Mouse (Mus musculus) urinary bladder, postnatal 25 days (tissue): ENCODE data around the gene 4933402E13Rik.

Source experiments
- DNase-seq: peaks from one replicate; pipeline ENCODE4 v3.0.0; 2022; ENCODE audit warnings: low spot score

The 4933402E13Rik gene

GRCm38 (mm10) chrX:62283199-62283598 is at the start of gene 4933402E13Rik:
4933402E13Rik (plus strand) TSS chrX:62283499.
- DNase-seq = no peak
